Mouse (Mus musculus): ENCODE results near the gene Ndufs5. TPM values are rescaled to one million over a fixed set of nuclear protein-coding genes. Genes with fewer than 3 reads are reported as not detected.

Ndufs5 gene
- polyA plus RNA-seq, 1 experiment from 2014 or later, result 408 TPM

Other genes starting within 250 kb of the Ndufs5 start
- gene Macf1, start 33.8 kb downstream of the Ndufs5 start, polyA plus RNA-seq (2014; fragmentation: Nextera tagmentation; extraction: Ambion mirVana), result 70.5 and 80.5 TPM in 2 replicates
- 60.2 and 64.0 TPM in 2 replicates for gene Akirin1, start 32.1 kb upstream of the Ndufs5 start, polyA plus RNA-seq (2014; fragmentation: Nextera tagmentation; extraction: Ambion mirVana)
- 3.6 and 4.7 TPM in 2 replicates for gene Rhbdl2, start 69.7 kb upstream of the Ndufs5 start, polyA plus RNA-seq (2014; fragmentation: Nextera tagmentation; extraction: Ambion mirVana)
- gene 4933427I04Rik, start 141.5 kb upstream of the Ndufs5 start, polyA plus RNA-seq (2014; fragmentation: Nextera tagmentation; extraction: Ambion mirVana), result not detected in 2 replicates
- 67.5 and 81.0 TPM in 2 replicates for gene Mycbp, start 186.6 kb upstream of the Ndufs5 start, polyA plus RNA-seq (2014; fragmentation: Nextera tagmentation; extraction: Ambion mirVana)
- gene Rragc, start 199.2 kb upstream of the Ndufs5 start, polyA plus RNA-seq (2014; fragmentation: Nextera tagmentation; extraction: Ambion mirVana), result 54.7 and 56.6 TPM in 2 replicates
- gene 4930535I16Rik, start 199.8 kb upstream of the Ndufs5 start, polyA plus RNA-seq (2014; fragmentation: Nextera tagmentation; extraction: Ambion mirVana), result not detected in 2 replicates

Data from embryonic facial prominence, embryonic 14.5 days (tissue).